Mouse (Mus musculus) ES-Bruce4 (cell line): ENCODE data around the gene Fcrl5. TPM values are rescaled to one million over a fixed set of nuclear protein-coding genes. Genes with fewer than 3 reads are reported as not detected.
A peak's percentile ranks its signal among the peaks of the same experiment; 100 is the strongest.

Experiments used
- H3K27ac ChIP-seq: 2 replicates; pipeline ENCODE4 v1.5.1; 2012; ENCODE audit warnings: low read length, inconsistent platforms; ENCODE audit not compliant: insufficient read depth
- H3K27me3 ChIP-seq: 2 replicates; pipeline ENCODE4 v1.6.1; 2012; ENCODE audit warnings: mild to moderate bottlenecking, low read length, inconsistent platforms; ENCODE audit not compliant: control insufficient read depth, poor library complexity, insufficient read depth, severe bottlenecking
- H3K36me3 ChIP-seq: 2 replicates; pipeline ENCODE4 v1.6.1; 2012; ENCODE audit warnings: inconsistent platforms, mild to moderate bottlenecking, low read length, moderate library complexity; ENCODE audit not compliant: control insufficient read depth, poor library complexity, insufficient read depth, severe bottlenecking
- H3K4me1 ChIP-seq: one replicate; pipeline ENCODE4 v1.8.1; 2011; ENCODE audit warnings: low read length; ENCODE audit not compliant: control insufficient read depth, insufficient read depth
- H3K4me3 ChIP-seq: 2 replicates; pipeline ENCODE4 v1.5.1; 2011; ENCODE audit warnings: low read depth, mild to moderate bottlenecking, low read length
- H3K9ac ChIP-seq: 2 replicates; pipeline ENCODE4 v1.6.1; 2012; ENCODE audit warnings: low read depth, mild to moderate bottlenecking, inconsistent platforms; ENCODE audit not compliant: poor library complexity, severe bottlenecking
- H3K9me3 ChIP-seq: replicated peaks from 2 replicates; pipeline ENCODE4 v1.6.1; 2012; ENCODE audit warnings: mild to moderate bottlenecking, low read length, inconsistent platforms; ENCODE audit not compliant: control insufficient read depth, poor library complexity, insufficient read depth, severe bottlenecking
- CTCF ChIP-seq: IDR thresholded peaks from one replicate; pipeline ENCODE4 v1.8.1; 2011; ENCODE audit warnings: low read depth, low read length
- EP300 ChIP-seq: IDR thresholded peaks from 2 replicates; pipeline ENCODE4 v1.6.1; 2011; ENCODE audit warnings: low read depth, low read length; ENCODE audit not compliant: insufficient read depth
- POLR2A ChIP-seq: IDR thresholded peaks from one replicate; pipeline ENCODE4 v1.8.1; 2011; ENCODE audit warnings: low read length; ENCODE audit not compliant: insufficient read depth
- polyA plus RNA-seq: library from polyadenylated mRNA; stranded (reverse); fragments of >200 nt; gene quantifications from 2 replicates; pipeline ENCODE4 v1.2.4, GENCODE M21; 2011; ENCODE audit warnings: low read depth; ENCODE audit not compliant: missing spikeins, insufficient read depth, insufficient read length

The Fcrl5 gene
- polyA plus RNA-seq, 1 experiment, result not detected

DNA sequence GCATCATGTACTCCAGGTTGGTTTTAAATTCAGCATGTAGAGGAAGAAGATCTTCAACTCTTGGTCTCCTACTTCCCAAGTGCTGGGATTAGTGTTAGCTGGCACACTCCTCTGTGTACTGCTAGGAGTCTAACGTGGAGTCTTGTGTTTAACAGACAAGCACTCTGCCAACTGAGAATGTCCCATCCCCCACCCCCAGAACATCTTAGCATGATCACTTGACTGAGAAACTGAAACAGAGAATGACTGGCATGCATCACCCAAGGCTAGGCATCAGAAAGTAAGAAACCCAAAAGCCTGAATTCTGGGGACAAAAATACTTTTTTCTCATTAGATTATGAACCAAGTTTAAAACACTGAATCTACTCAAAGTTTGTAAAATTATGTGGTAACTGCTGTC lies 86.3 kb downstream of the Fcrl5 start:
- TF ChIP-seq POLR2A (no peak), CTCF (no peak), EP300 (no peak)
- Histone ChIP-seq H3K27me3 (no peaks in the 10 kb centered on the region), H3K36me3 (no peaks in the 10 kb centered on the region), H3K9me3 (no peaks in the 10 kb centered on the region), H3K27ac (no peak overlapping the region), H3K4me1 (no peaks in the 10 kb centered on the region), H3K9ac (no peak overlapping the region), H3K4me3 (no peak overlapping the region)

DNA sequence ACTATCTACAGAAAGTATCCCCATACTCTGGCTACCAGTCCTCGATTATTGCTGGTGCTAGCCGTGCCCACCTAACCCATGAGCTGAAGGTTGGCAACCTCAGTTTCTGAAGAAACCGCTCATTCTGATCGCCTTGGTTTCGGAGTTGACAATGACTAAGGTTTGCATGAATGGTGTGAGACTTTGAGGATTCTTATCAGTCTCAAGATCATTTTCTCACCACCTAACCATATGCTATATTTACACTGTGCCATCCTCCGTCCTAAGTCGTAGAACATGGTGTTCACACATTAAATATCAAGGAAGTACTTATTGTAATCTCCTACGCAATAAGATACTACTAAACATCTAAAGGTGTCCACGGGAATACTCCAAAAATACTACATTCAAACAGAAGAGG lies 88.1 kb downstream of the Fcrl5 start:
- no peak overlapping the region for H3K4me3 ChIP-seq
- no peaks in the 10 kb centered on the region for H3K27me3 ChIP-seq
- no peak overlapping the region for H3K27ac ChIP-seq
- no peaks in the 10 kb centered on the region for H3K4me1 ChIP-seq
- H3K9me3 ChIP-seq, result no peaks in the 10 kb centered on the region
- TF ChIP-seq CTCF (no peak), POLR2A (no peak), EP300 (no peak)
- H3K9ac ChIP-seq, result no peak overlapping the region
- peaks cover 4% of the 10 kb centered on the region; the same call in 1 of the 2 replicates for H3K36me3 ChIP-seq

DNA sequence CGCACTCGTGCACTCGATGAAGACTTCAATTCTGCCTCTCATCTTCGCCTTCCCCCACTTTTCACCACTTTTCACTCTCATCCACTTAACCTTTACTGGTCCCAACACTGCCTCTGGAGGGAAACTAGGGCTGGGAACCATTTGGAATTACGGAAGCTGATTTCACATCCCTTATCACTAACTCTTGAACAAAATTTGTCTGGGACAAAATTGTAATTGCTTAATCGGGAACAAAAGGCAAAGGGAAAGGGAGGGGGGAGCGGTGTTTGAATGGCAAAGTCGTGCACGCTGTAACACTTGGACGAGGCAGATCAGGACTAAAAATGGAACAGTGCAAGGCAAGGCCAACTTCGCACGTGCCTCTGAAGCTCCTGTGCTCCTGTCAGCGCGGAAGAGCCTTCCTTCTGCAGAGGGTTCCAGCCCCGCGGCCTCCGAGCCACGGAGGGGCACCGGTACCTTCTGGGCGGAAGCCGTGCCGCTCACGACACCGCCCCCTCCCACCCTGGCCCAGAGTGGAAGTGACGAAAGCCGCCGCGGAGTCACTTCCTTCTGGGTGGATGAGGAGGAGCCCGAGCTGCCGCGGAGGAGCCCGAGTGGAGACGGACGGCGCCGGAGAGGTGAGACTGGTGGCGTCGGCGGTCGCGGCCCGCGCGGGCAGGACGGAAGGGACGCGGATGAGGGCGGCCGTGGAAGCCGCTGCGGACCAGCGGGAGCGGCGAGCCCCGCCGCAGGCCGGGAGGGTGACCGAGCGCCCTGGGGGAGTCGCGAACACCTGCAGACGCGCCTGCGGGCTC lies 89.7 kb downstream of the Fcrl5 start, which contains the start of gene Etv3:
TSS of gene Etv3 (plus strand) at position 365 of the 794 bp plus-strand sequence.
- no peaks in the 10 kb centered on the region for H3K9me3 ChIP-seq
- H3K4me1 ChIP-seq, result no peaks in the 10 kb centered on the region
- peaks cover 11% of the 10 kb centered on the region for H3K36me3 ChIP-seq
- H3K9ac ChIP-seq, result peak within 1 kb of the TSS; percentile 84
- no peaks in the 10 kb centered on the region for H3K27me3 ChIP-seq
- no peak within 1 kb of the TSS for H3K27ac ChIP-seq
- H3K4me3 ChIP-seq, result peak within 1 kb of the TSS; percentile 79
- TF ChIP-seq EP300 (no peak), POLR2A (peak; percentile 46)

DNA sequence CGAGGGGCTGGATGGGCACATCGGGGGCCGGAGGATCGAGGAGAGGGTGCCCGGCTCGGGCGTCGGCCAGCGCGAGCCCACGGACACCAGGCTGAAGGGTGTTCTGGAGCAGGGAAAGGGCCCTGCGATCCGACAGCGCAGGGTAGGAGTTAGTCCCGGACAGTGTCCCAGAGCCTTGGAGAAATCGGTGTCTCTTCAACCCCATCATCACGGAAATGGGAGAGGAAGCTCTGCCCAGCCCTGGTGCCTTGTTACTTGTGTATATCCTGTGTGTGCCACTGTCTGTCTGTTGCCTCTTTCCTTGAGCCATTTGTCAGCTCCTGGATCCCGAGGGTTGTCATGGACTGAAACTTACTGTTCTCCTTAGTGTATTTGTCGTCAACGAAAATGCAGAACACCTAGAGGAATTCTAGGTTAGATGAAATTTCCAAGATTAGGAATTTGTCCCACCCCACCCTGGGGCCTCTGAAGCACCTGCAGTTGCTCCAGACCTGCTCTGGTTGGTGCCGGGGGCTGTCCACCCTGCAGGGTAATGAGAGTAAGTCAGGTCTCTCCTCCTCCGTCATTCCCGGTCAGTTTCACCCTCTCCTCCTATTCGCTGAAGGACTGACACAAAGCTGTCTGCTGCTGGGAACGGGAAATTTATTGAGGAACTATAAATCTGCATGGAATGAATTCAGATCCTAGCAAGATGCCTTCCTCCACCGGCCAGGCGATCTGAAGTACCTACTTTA lies 90.4 kb downstream of the Fcrl5 start:
- H3K4me3 ChIP-seq, result peak overlapping the region; percentile 79
- no peak for TF ChIP-seq CTCF
- TF ChIP-seq EP300, result no peak
- no peak for TF ChIP-seq POLR2A
- peak overlapping the region; percentile 84 for H3K9ac ChIP-seq
- no peaks in the 10 kb centered on the region for H3K9me3 ChIP-seq
- H3K4me1 ChIP-seq, result no peaks in the 10 kb centered on the region
- no peaks in the 10 kb centered on the region for H3K27me3 ChIP-seq
- H3K36me3 ChIP-seq, result peaks cover 11% of the 10 kb centered on the region
- H3K27ac ChIP-seq, result no peak overlapping the region

DNA sequence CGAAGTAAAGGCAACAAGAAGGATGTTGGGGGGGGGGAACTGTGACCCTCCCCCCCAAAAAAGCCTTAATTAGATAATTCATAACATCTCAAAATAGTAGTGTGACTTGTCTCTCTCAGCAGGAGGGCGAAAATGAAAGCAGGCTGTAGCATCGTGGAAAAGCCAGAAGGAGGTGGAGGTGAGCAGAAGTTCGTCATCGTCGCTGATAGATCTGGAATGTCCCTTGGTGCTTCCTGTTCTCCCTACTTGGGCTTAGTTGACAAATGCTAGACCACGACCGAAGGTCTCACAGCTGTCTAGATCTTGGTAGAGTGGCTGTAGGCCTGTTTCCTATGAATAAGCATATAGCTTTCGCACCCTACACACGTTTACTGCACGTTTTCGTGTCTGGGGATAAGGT lies 91.6 kb downstream of the Fcrl5 start:
- Histone ChIP-seq H3K27me3 (no peaks in the 10 kb centered on the region), H3K4me1 (no peaks in the 10 kb centered on the region), H3K27ac (no peak overlapping the region), H3K36me3 (peaks cover 14% of the 10 kb centered on the region), H3K4me3 (no peak overlapping the region), H3K9me3 (no peaks in the 10 kb centered on the region), H3K9ac (no peak overlapping the region)
- TF ChIP-seq EP300 (no peak), POLR2A (no peak), CTCF (no peak)

DNA sequence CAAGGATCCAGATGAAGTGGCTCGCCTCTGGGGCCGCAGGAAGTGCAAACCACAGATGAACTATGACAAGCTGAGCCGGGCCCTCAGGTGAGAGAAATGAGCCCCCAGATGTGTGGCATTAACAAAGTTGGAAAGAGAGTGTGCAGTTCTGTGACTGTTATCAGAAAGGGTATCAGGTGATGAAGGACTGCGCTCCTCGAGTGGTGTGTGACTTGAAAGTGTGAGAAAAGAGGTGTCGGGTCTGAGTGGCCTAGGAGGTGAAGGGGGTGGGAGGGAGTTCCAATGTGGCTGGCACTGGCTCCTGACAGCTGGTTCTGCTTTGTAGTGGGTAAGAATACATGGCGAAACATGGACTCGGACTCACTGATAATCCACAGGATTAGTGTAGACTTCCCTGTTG lies 92.4 kb downstream of the Fcrl5 start:
- H3K36me3 ChIP-seq, result peaks cover 17% of the 10 kb centered on the region

More for the DNA sequence above, 92.4 kb downstream of the Fcrl5 start:
- Histone ChIP-seq H3K27me3 (no peaks in the 10 kb centered on the region), H3K9ac (no peak overlapping the region), H3K9me3 (no peaks in the 10 kb centered on the region), H3K4me1 (no peaks in the 10 kb centered on the region), H3K27ac (no peak overlapping the region), H3K4me3 (no peak overlapping the region)
- TF ChIP-seq EP300 (no peak), POLR2A (no peak), CTCF (no peak)
